Mouse (Mus musculus) adrenal gland, adult (tissue): ENCODE measurements around the gene Map4k4.

Source experiments
- DNase-seq, 2 experiments: peaks; one replicate each; pipeline ENCODE4 v3.0.0; 2022 to 2023; ENCODE audit warnings: low spot score in 1 of 2; ENCODE audit not compliant: inconsistent age in 2 of 2

The Map4k4 gene

GRCm38 (mm10) chr1:39961113-39961512 lies 60.4 kb downstream of the Map4k4 start:
- no peak for DNase-seq

GRCm38 (mm10) chr1:39962321-39962720 lies 61.6 kb downstream of the Map4k4 start:
- no peak for DNase-seq

- DNase-seq = no peak
These were observed 62.1 kb downstream of the Map4k4 start for GRCm38 (mm10) chr1:39962840-39963239.

GRCm38 (mm10) chr1:39963821-39964220 lies 63.1 kb downstream of the Map4k4 start:
- no peak for DNase-seq

- no peak for DNase-seq
These were observed 63.7 kb downstream of the Map4k4 start for GRCm38 (mm10) chr1:39964427-39964826.

GRCm38 (mm10) chr1:39965461-39965860 lies 64.7 kb downstream of the Map4k4 start:
- no peak for DNase-seq

- no peak for DNase-seq
These were observed 68.3 kb downstream of the Map4k4 start for GRCm38 (mm10) chr1:39968999-39969398.

GRCm38 (mm10) chr1:39969771-39970406 lies 69.2 kb downstream of the Map4k4 start:
- no peak for DNase-seq

GRCm38 (mm10) chr1:39972411-39972810 lies 71.7 kb downstream of the Map4k4 start:
- DNase-seq = no peak

GRCm38 (mm10) chr1:39973911-39974310 lies 73.2 kb downstream of the Map4k4 start:
- no peak for DNase-seq

GRCm38 (mm10) chr1:39975005-39975404 lies 74.3 kb downstream of the Map4k4 start:
- DNase-seq = no peak

- DNase-seq = no peak
These were observed 75.4 kb downstream of the Map4k4 start for GRCm38 (mm10) chr1:39976107-39976506.

GRCm38 (mm10) chr1:39976847-39977744 lies 76.4 kb downstream of the Map4k4 start:
- no peak for DNase-seq

- DNase-seq = no peak
These were observed 78.2 kb downstream of the Map4k4 start for GRCm38 (mm10) chr1:39978781-39979486.

GRCm38 (mm10) chr1:39980314-39981290 lies 79.9 kb downstream of the Map4k4 start:
- no peak for DNase-seq

GRCm38 (mm10) chr1:39981970-39982369 lies 81.3 kb downstream of the Map4k4 start:
- peak in 1 of 2 experiments; percentile 70 for DNase-seq

- peak in 1 of 2 experiments; percentile 53 for DNase-seq
These were observed 82.2 kb downstream of the Map4k4 start for GRCm38 (mm10) chr1:39982727-39983487.

- DNase-seq = no peak
These were observed 83.6 kb downstream of the Map4k4 start for GRCm38 (mm10) chr1:39984331-39984730.

- DNase-seq = no peak
These were observed 86.1 kb downstream of the Map4k4 start for GRCm38 (mm10) chr1:39986820-39987219.

GRCm38 (mm10) chr1:39988841-39989240 lies 88.1 kb downstream of the Map4k4 start:
- DNase-seq = no peak
